Mouse (Mus musculus): ENCODE measurements at regions not wholly inside any gene's neighbourhood (a gene's known extent, or its start where the extent isn't known, plus 50 kb on each side); places are given as distances from the start of the nearest gene placed in this dataset.
"Not testable (repeated sequence)": the region's sequence is repeated elsewhere in the genome, so short reads cannot be mapped to it uniquely, and the experiment has no call there.

DNA sequence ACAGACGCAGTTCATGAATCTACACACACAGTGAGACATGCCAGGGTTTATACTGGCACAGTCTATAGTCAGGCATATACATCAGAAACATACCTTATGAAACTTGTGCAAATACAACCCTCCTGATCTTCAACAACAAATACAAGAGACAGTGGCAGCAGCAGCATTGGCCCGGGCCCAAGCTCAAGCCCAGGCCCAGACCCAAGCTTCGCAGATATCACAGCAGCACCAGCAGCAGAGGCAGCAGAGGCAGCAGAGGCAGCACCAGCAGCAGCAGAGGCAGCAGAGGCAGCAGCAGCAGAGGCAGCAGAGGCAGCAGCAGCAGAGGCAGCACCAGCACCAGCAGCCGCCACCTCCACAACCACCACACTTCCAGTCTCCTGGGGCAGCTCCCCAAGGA lies 80.0 kb downstream of the Samd9l start:
- H3K9ac ChIP-seq (ENCODE audit: low read depth, low read length) = no peak overlapping the region
- TF ChIP-seq EP300 (IDR thresholded peaks at IDR 0.05; ENCODE audit: insufficient read depth, low read depth, low read length) (no peak), POLR2A (IDR thresholded peaks at IDR 0.05; ENCODE audit: insufficient read depth, low read depth, low read length) (no peak), CTCF (IDR thresholded peaks at IDR 0.05) (no peak)
- no peaks in the 10 kb centered on the region for H3K27me3 ChIP-seq (ENCODE audit: control insufficient read depth, insufficient read depth, low read length)
- no peak for DNase-seq
- 62% methylated on average over 4 of the region's 4 CpGs for WGBS
- H3K27ac ChIP-seq = no peak overlapping the region
- H3K4me1 ChIP-seq (ENCODE audit: control insufficient read depth, insufficient read depth, low read length) = no peaks in the 10 kb centered on the region
- no peak overlapping the region for H3K4me3 ChIP-seq
- H3K36me3 ChIP-seq (ENCODE audit: control insufficient read depth, insufficient read depth, low read length) = no peaks in the 10 kb centered on the region
- intact Hi-C loops (cut with DNase I) = no loop called here
- H3K79me2 ChIP-seq (replicated peaks; ENCODE audit: control insufficient read depth, insufficient read depth, low read length) = no peaks in the 10 kb centered on the region

DNA sequence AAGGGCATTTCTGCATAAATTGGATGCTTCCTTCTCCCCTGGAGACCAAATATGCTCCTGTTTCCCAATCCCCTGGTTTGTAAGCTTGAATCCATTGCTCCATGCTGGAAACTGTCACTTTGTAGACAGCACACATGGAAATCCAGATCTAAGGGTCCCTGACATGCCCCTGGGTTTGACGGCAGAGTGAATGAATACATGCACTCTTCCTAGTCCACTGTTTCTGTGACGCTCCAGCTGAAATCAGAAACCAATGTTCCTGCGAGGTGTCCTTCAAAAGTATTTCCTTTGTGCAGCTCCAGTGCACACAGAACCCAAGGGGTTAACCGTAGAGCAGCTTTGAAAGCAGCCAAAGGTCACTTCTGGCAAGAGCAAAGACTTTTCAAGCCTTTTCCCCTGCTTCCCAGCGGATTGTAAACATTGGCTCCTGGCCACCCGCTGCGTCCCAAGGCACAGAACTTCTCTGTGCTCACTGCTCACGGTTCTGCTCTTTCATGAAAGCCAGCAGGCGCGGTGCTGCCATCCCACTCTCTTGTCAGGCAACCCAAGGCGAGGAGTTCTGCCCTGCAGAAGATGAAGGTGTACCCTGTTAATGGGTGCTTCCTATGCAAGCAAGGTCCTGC lies 91.7 kb downstream of the Samd9l start:
- H3K4me1 ChIP-seq (ENCODE audit: control insufficient read depth, insufficient read depth, low read length); intact Hi-C loops (cut with DNase I); H3K27ac ChIP-seq; H3K36me3 ChIP-seq (ENCODE audit: control insufficient read depth, insufficient read depth, low read length); H3K79me2 ChIP-seq (replicated peaks; ENCODE audit: control insufficient read depth, insufficient read depth, low read length); H3K9ac ChIP-seq (ENCODE audit: low read depth, low read length); H3K27me3 ChIP-seq (ENCODE audit: control insufficient read depth, insufficient read depth, low read length); H3K4me3 ChIP-seq: not testable (repeated sequence)
- WGBS = 6% methylated on average over 11 of the region's 11 CpGs
- DNase-seq = peak in 1 of 2 experiments; percentile 13

DNA sequence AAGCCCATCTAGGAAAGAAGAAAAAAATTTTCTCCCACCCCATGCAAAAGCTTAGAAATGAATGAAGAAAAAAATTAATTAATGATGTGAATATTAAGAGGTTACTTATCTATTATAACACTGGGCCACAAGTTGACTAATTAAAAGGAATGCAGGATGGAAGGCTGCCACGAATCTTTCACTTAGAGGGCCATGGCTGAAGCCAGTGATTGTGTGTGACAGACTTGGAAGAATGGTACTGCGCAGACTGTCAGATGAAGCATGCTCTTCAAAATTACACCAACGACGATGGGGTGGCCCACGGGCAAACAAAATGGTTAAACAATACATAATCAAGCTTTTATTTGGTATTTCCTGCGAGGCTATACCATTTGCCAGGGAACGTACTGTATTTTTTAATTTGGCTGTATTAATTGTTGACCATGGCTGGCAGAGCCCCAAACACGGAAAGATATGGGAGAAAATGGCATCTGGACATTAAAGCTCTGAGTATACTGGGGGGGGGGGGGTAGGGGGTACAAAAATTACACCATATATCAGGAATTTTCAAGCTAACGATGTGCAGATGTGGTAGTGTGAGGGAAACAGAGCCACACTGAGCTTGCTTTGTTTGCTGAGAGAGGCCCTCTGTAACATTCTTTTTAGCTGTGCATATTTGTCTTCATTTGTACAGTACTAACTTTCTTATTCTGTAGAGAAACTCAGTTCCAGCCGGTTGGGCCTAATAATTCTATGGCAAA lies 94.3 kb downstream of the Samd9l start:
- H3K36me3 ChIP-seq (ENCODE audit: control insufficient read depth, insufficient read depth, low read length); H3K79me2 ChIP-seq (replicated peaks; ENCODE audit: control insufficient read depth, insufficient read depth, low read length); intact Hi-C loops (cut with DNase I); H3K4me3 ChIP-seq; H3K27ac ChIP-seq; H3K9ac ChIP-seq (ENCODE audit: low read depth, low read length); H3K4me1 ChIP-seq (ENCODE audit: control insufficient read depth, insufficient read depth, low read length); H3K27me3 ChIP-seq (ENCODE audit: control insufficient read depth, insufficient read depth, low read length); DNase-seq: not testable (repeated sequence)
- 49% methylated on average over 10 of the region's 10 CpGs for WGBS

DNA sequence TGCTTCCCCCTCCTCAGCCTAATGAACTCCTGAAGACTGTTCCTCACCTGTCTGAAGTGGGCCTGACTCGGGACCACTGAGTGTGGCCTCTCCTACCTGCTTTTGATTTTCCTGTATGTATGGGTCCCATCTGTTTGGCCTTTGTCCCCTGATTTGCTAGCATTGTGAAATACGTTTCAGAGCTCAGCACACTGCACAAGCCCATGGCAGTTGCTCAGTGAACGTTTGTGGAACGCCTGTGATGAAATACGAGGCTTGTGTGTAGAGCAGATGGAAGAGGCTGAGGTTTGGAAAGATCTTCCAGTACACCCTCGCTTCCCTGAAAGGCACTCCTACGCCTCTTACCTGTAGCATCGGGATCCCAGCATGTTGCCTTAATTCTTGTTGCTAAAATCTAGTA lies 106.1 kb downstream of the Samd9l start:
- intact Hi-C loops (cut with DNase I) = not testable (repeated sequence)

DNA sequence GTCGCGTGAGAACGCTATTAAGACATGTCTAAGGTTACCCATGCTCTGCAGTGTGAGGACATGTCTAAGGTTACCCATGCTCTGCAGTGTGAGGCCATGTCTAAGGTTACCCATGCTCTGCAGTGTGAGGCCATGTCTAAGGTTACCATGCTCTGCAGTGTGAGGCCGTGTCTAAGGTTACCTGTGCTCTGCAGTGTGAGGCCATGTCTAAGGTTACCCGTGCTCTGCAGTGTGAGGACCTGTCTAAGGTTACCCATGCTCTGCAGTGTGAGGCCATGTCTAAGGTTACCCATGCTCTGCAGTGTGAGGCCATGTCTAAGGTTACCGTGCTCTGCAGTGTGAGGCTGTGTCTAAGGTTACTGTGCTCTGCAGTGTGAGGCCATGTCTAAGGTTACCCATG lies 107.4 kb downstream of the Samd9l start:
- H3K27me3 ChIP-seq (ENCODE audit: control insufficient read depth, insufficient read depth, low read length); H3K36me3 ChIP-seq (ENCODE audit: control insufficient read depth, insufficient read depth, low read length); DNase-seq; H3K4me1 ChIP-seq (ENCODE audit: control insufficient read depth, insufficient read depth, low read length); H3K4me3 ChIP-seq; H3K79me2 ChIP-seq (replicated peaks; ENCODE audit: control insufficient read depth, insufficient read depth, low read length); H3K9ac ChIP-seq (ENCODE audit: low read depth, low read length); H3K27ac ChIP-seq; intact Hi-C loops (cut with DNase I): not testable (repeated sequence)
- 96% methylated on average over 6 of the region's 6 CpGs for WGBS

More for the DNA sequence above, 106.1 kb downstream of the Samd9l start:
- H3K9ac ChIP-seq (ENCODE audit: low read depth, low read length); DNase-seq; H3K79me2 ChIP-seq (replicated peaks; ENCODE audit: control insufficient read depth, insufficient read depth, low read length); H3K27me3 ChIP-seq (ENCODE audit: control insufficient read depth, insufficient read depth, low read length); H3K27ac ChIP-seq; H3K36me3 ChIP-seq (ENCODE audit: control insufficient read depth, insufficient read depth, low read length); H3K4me3 ChIP-seq; H3K4me1 ChIP-seq (ENCODE audit: control insufficient read depth, insufficient read depth, low read length): not testable (repeated sequence)
- WGBS = 84% methylated on average over 8 of the region's 8 CpGs

DNA sequence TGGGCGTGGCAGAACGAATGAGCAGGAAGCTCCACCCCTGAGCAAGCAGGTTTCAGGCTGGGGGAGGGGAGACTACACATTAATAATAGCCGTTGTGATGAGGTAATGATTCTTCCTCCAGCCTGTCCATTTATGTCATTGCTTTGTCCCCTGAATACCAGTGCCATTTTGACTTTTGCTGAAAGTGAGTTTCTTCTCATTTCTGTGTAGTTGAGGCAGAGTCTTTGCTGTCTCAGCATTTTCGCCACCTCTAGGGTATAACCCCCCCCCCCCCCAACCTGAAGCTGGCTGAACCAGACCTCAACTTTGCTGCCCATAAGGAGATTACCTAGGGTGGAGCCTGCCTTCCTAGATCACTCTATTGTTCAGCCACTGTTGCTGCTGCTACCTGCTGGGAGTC lies 130.6 kb downstream of the Samd9l start:
- H3K4me1 ChIP-seq (ENCODE audit: control insufficient read depth, insufficient read depth, low read length); H3K4me3 ChIP-seq; H3K27me3 ChIP-seq (ENCODE audit: control insufficient read depth, insufficient read depth, low read length); H3K9ac ChIP-seq (ENCODE audit: low read depth, low read length); intact Hi-C loops (cut with DNase I); DNase-seq; H3K79me2 ChIP-seq (replicated peaks; ENCODE audit: control insufficient read depth, insufficient read depth, low read length); H3K36me3 ChIP-seq (ENCODE audit: control insufficient read depth, insufficient read depth, low read length); H3K27ac ChIP-seq: not testable (repeated sequence)
- WGBS = 47% methylated on average over 4 of the region's 4 CpGs

DNA sequence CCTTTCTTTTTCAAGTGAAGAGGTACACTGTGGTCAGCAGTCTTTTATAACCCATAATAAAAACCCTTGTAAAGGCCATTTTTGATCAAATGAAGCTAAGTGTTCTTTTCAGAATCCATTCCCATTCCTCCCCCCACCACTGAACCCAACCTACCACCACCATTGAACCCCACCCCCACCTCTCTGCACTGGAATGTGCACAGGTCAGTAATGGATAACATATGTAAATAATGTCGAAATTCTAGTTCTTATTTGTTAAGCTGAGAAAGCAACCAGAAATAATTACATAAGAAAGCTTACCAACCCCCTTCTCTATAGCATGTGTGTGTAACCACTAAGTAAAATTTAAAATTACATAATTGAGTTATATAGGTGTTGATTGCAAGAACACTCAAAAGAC lies 133.9 kb downstream of the Samd9l start:
- H3K9ac ChIP-seq (ENCODE audit: low read depth, low read length); intact Hi-C loops (cut with DNase I); H3K4me1 ChIP-seq (ENCODE audit: control insufficient read depth, insufficient read depth, low read length); H3K36me3 ChIP-seq (ENCODE audit: control insufficient read depth, insufficient read depth, low read length); H3K79me2 ChIP-seq (replicated peaks; ENCODE audit: control insufficient read depth, insufficient read depth, low read length); H3K4me3 ChIP-seq; H3K27me3 ChIP-seq (ENCODE audit: control insufficient read depth, insufficient read depth, low read length); H3K27ac ChIP-seq; DNase-seq: not testable (repeated sequence)
- WGBS = 59% methylated on average over 1 of the region's 1 CpGs

Measured in heart, adult 2 months (tissue).